Mouse (Mus musculus) erythroblast, embryonic 14.5 days (primary cell): ENCODE measurements around the gene Trmt5.

ENCODE experiments used
- GATA1 ChIP-seq: IDR thresholded peaks from 2 replicates; pipeline ENCODE4 v1.6.1; 2012; ENCODE audit warnings: low read length, inconsistent platforms, mixed read lengths
- TAL1 ChIP-seq: IDR thresholded peaks from 3 replicates; pipeline ENCODE4 v1.6.1; 2012; ENCODE audit warnings: low read length, inconsistent platforms, mixed read lengths

- TF ChIP-seq GATA1: no peak
- no peak for TF ChIP-seq TAL1
These were observed 12.1 kb upstream of the Trmt5 start for GRCm38 (mm10) chr12:73298621-73299020.
